Mouse (Mus musculus) stomach, postnatal 0 days (tissue): ENCODE measurements around the gene Zfp980.
"Not testable (repeated sequence)": the region's sequence is repeated elsewhere in the genome, so short reads cannot be mapped to it uniquely, and the experiment has no call there.

ENCODE experiments used
- CTCF ChIP-seq: IDR thresholded peaks from 2 replicates; pipeline ENCODE4 v1.5.1; 2016; ENCODE audit warnings: antibody characterized with exemption, low read depth, mild to moderate bottlenecking, moderate library complexity
- EP300 ChIP-seq: optimal IDR thresholded peaks from 2 replicates; pipeline ENCODE3; 2016; ENCODE audit warnings: antibody characterized with exemption

GRCm38 (mm10) chr4:145683024-145683766 lies 12.7 kb downstream of the Zfp980 start:
- not testable (repeated sequence) for TF ChIP-seq EP300, CTCF
